Mouse (Mus musculus): ENCODE measurements around the gene Gm11541.
"Not testable (repeated sequence)": the region's sequence is repeated elsewhere in the genome, so short reads cannot be mapped to it uniquely, and the experiment has no call there.

The Gm11541 gene

GRCm38 (mm10) chr11:94697703-94698464 lies 6.4 kb downstream of the Gm11541 start:
- in situ Hi-C loops (cut with MseI, MboI): no loop called here

- in situ Hi-C loops (cut with MseI, MboI): no loop called here
Observed at GRCm38 (mm10) chr11:94697140-94697539, 7.2 kb downstream of the Gm11541 start.

- in situ Hi-C loops (cut with MseI, MboI): no loop called here
Observed at GRCm38 (mm10) chr11:94695508-94695907, 8.8 kb downstream of the Gm11541 start.

GRCm38 (mm10) chr11:94692502-94692901 lies 11.8 kb downstream of the Gm11541 start:
- in situ Hi-C loops (cut with MseI, MboI): not testable (repeated sequence)

GRCm38 (mm10) chr11:94687178-94687577 lies 17.1 kb downstream of the Gm11541 start:
- in situ Hi-C loops (cut with MseI, MboI): no loop called here

- in situ Hi-C loops (cut with MseI, MboI): no loop called here
Observed at GRCm38 (mm10) chr11:94682427-94682826, 21.9 kb downstream of the Gm11541 start.

- in situ Hi-C loops (cut with MseI, MboI): no loop called here
Observed at GRCm38 (mm10) chr11:94681640-94682039, 22.7 kb downstream of the Gm11541 start.

- in situ Hi-C loops (cut with MseI, MboI): no loop called here
Observed at GRCm38 (mm10) chr11:94680639-94681038, 23.7 kb downstream of the Gm11541 start.

- in situ Hi-C loops (cut with MseI, MboI): no loop called here
Observed at GRCm38 (mm10) chr11:94677607-94678145, 26.6 kb downstream of the Gm11541 start.

GRCm38 (mm10) chr11:94676754-94677606 lies 27.3 kb downstream of the Gm11541 start, which contains the start of gene Xylt2:
Gene Xylt2, minus strand, starts transcription at chr11:94677515.
- in situ Hi-C loops (cut with MseI, MboI): no loop called here

GRCm38 (mm10) chr11:94676308-94676707 lies 28.0 kb downstream of the Gm11541 start:
- in situ Hi-C loops (cut with MseI, MboI): no loop called here

GRCm38 (mm10) chr11:94675446-94675845 lies 28.9 kb downstream of the Gm11541 start:
- in situ Hi-C loops (cut with MseI, MboI): no loop called here

GRCm38 (mm10) chr11:94674984-94675383 lies 29.3 kb downstream of the Gm11541 start:
- in situ Hi-C loops (cut with MseI, MboI): no loop called here

- in situ Hi-C loops (cut with MseI, MboI): no loop called here
Observed at GRCm38 (mm10) chr11:94665281-94665680, 39.0 kb downstream of the Gm11541 start.

- in situ Hi-C loops (cut with MseI, MboI): no loop called here
Observed at GRCm38 (mm10) chr11:94661344-94661743, 43.0 kb downstream of the Gm11541 start.

- in situ Hi-C loops (cut with MseI, MboI): no loop called here
Observed at GRCm38 (mm10) chr11:94653663-94654436, 50.4 kb downstream of the Gm11541 start, which contains the start of the genes Mrpl27 and Eme1. Gene Mrpl27, plus strand, starts transcription at chr11:94653767. Gene Eme1, minus strand, starts transcription at chr11:94653964.

GRCm38 (mm10) chr11:94652973-94653372 lies 51.3 kb downstream of the Gm11541 start:
- in situ Hi-C loops (cut with MseI, MboI): no loop called here

- in situ Hi-C loops (cut with MseI, MboI): not testable (repeated sequence)
Observed at GRCm38 (mm10) chr11:94651241-94651640, 53.1 kb downstream of the Gm11541 start.

GRCm38 (mm10) chr11:94646457-94646856 lies 57.8 kb downstream of the Gm11541 start:
- in situ Hi-C loops (cut with MseI, MboI): no loop called here

Data from mouse trophoblast stem cell (cell line).